Mouse (Mus musculus) liver, embryonic 11.5 days (tissue): ENCODE results near the gene Sf1. TPM values are rescaled to one million over a fixed set of nuclear protein-coding genes. Genes with fewer than 3 reads are reported as not detected.
A peak's percentile ranks its signal among the peaks of the same experiment; 100 is the strongest.

Source experiments
- ATAC-seq: fragments of 200-750 bp; cut with Nextera tagmentation; replicated peaks from 2 replicates; pipeline ENCODE4 v1.8.0; 2017; ENCODE audit warnings: moderate number of reproducible peaks, mild to moderate bottlenecking, moderate TSS enrichment, moderate library complexity; ENCODE audit not compliant: low FRiP score
- DNase-seq: peaks from one replicate; pipeline ENCODE4 v3.0.0-alpha.2; 2017; ENCODE audit warnings: low spot score
- H3K27ac ChIP-seq: fragments of 300-500 bp; sonication (generic); 2 replicates; pipeline ENCODE4 v1.5.1; 2014; ENCODE audit warnings: mild to moderate bottlenecking, low read depth, low read length, control low read depth
- H3K27me3 ChIP-seq: fragments of 300-500 bp; sonication (generic); replicated peaks from 2 replicates; pipeline ENCODE4 v1.6.1; 2014; ENCODE audit warnings: low read length, mixed read lengths; ENCODE audit not compliant: control insufficient read depth, insufficient read depth
- H3K36me3 ChIP-seq: fragments of 300-500 bp; sonication (generic); 2 replicates; pipeline ENCODE4 v1.6.1; 2014; ENCODE audit warnings: mild to moderate bottlenecking, low read length, moderate library complexity, mixed read lengths; ENCODE audit not compliant: control insufficient read depth, insufficient read depth
- H3K4me1 ChIP-seq: fragments of 300-500 bp; sonication (generic); replicated peaks from 2 replicates; pipeline ENCODE4 v1.6.1; 2014; ENCODE audit warnings: low read length, mixed read lengths; ENCODE audit not compliant: control insufficient read depth, insufficient read depth
- H3K4me2 ChIP-seq: fragments of 300-500 bp; sonication (generic); 2 replicates; pipeline ENCODE4 v1.6.1; 2014; ENCODE audit warnings: mild to moderate bottlenecking, control low read depth, moderate library complexity
- H3K4me3 ChIP-seq: fragments of 300-500 bp; sonication (generic); 2 replicates; pipeline ENCODE4 v1.5.1; 2014; ENCODE audit warnings: low read depth, low read length, control low read depth
- H3K9ac ChIP-seq: fragments of 300-500 bp; sonication (generic); 2 replicates; pipeline ENCODE4 v1.6.1; 2014; ENCODE audit warnings: low read depth, low read length, control low read depth
- H3K9me3 ChIP-seq: fragments of 300-500 bp; sonication (generic); 2 replicates; pipeline ENCODE4 v1.6.1; 2016; ENCODE audit warnings: low read length, inconsistent platforms, mixed read lengths; ENCODE audit not compliant: control insufficient read depth
- WGBS: fragments of 180-500 bp; shearing (Covaris S2); extraction: QIAGEN DNeasy Blood & Tissue Kit; methylation state at CpG from one replicate; pipeline ENCODE4 v1.1.7; 2014; 5-methylcytosine and 5-hydroxymethylcytosine counted together
- polyA plus RNA-seq: library from polyadenylated mRNA; unstranded; fragments of >200 nt; fragmentation: Nextera tagmentation; extraction: Ambion mirVana; gene quantifications from 2 replicates; pipeline ENCODE4 v1.2.1, GENCODE M21; 2014

Gene Sf1
- polyA plus RNA-seq, 1 experiment from 2014 or later, result 203 TPM

DNA sequence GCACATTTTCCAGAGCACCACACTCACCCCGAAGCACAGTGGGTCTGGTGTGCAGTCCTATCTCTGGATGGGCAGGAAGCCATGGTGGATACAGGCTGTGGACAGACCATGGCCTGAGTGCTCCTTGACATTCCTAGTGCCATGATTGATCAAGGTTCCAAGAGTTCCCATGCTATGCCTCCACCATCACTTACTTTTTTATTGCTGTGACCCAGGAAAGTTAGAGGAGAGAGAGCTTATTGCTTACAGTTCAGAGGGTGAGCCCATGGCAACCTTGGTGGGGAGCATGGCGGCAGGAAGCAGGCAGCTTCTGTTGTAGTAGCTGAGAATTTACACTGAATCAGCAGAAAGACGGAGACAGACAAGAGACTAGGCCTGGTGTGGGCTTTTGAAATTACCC lies 2.2 kb upstream of the Sf1 start:
- no peak overlapping the region for H3K4me3 ChIP-seq
- H3K4me1 ChIP-seq, result peaks cover 13% of the 10 kb centered on the region
- H3K4me2 ChIP-seq, result no peak overlapping the region
- no peak overlapping the region for H3K9ac ChIP-seq
- H3K27ac ChIP-seq, result no peak overlapping the region
- no peaks in the 10 kb centered on the region for H3K27me3 ChIP-seq
- ATAC-seq (no peak), DNase-seq (no peak)
- H3K9me3 ChIP-seq, result no peaks in the 10 kb centered on the region
- H3K36me3 ChIP-seq, result peaks cover 11% of the 10 kb centered on the region
- 68% methylated on average over 3 of the region's 3 CpGs for WGBS

DNA sequence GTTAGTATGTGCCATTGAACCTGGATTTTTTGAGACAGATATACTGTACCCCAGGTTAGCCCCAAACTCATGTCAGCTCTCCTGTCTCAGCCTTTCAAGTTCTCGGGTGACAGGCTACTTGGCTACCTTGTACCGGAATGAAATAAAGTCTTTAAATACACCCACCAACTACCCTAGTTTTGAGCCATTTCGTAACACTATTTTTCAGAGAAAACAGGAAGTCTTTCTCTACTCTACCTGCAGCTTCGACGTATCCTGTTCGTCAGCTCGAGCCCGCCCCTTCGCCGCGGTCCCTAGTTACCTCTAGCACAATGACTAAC lies 439 bp upstream of the Sf1 start:
- Histone ChIP-seq H3K4me2 (peak overlapping the region; percentile 80), H3K36me3 (peaks cover 22% of the 10 kb centered on the region), H3K4me3 (peak overlapping the region; percentile 98), H3K9ac (peak overlapping the region; percentile 100), H3K27ac (peak overlapping the region; percentile 99; the same call in 1 of the 2 replicates), H3K4me1 (peaks cover 16% of the 10 kb centered on the region), H3K27me3 (no peaks in the 10 kb centered on the region), H3K9me3 (no peaks in the 10 kb centered on the region)
- ATAC-seq, result no peak; the same call in 1 of the 2 replicates
- under 1% methylated on average over 11 of the region's 11 CpGs for WGBS
- no peak for DNase-seq

DNA sequence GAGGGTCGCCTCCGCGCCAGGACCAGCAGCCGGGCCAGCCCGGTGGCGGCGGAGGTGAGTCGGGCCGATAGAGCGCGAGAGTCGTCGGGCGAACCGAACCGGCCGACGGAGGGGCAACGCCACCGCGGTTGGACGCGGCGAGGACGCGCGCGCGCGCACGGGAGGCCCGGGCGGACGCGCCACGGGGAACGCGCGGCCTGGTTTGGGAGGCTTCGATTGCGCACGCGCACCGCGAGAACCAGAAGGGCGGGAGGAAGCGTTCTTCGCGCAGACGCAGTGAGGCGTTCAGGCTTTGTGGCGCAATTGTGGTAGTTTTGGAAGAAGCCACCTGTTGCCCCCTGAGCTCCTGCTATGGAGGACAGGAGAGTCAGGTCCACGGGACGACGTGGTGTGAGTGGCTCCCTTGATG lies 831 bp downstream of the Sf1 start:
- DNase-seq (peak; percentile 84), ATAC-seq (no peak)
- Histone ChIP-seq H3K4me1 (peaks cover 16% of the 10 kb centered on the region), H3K4me2 (peak overlapping the region; percentile 96), H3K4me3 (peak overlapping the region; percentile 98), H3K9me3 (no peaks in the 10 kb centered on the region), H3K36me3 (peaks cover 32% of the 10 kb centered on the region), H3K27me3 (no peaks in the 10 kb centered on the region), H3K9ac (peak overlapping the region; percentile 100), H3K27ac (peak overlapping the region; percentile 99)
- 1% methylated on average over 54 of the region's 55 CpGs for WGBS

DNA sequence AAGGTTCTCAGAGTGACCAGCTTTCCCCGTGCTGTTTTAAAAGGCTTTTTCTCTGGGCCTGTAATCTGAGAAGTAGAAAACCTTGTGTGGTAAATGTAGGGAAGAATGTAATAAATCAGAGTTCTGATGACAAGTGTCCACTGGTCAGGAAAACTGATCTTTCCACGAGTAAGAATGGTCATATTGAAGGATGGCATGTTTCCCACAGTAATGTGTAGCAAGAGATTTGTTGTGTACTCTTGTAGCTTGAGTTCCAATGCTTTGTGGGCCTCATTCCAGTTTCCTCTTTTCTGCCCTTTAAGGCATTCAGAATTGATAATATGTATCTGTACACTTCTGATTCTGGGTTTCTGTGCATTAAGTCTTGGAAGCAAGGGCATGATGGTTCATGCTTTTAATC lies 1.4 kb downstream of the Sf1 start:
- Histone ChIP-seq H3K4me1 (peaks cover 16% of the 10 kb centered on the region), H3K27me3 (no peaks in the 10 kb centered on the region), H3K4me3 (peak overlapping the region; percentile 98), H3K36me3 (peaks cover 37% of the 10 kb centered on the region), H3K9me3 (no peaks in the 10 kb centered on the region), H3K4me2 (peak overlapping the region; percentile 96), H3K9ac (peak overlapping the region; percentile 100), H3K27ac (peak overlapping the region; percentile 99)
- DNase-seq (no peak), ATAC-seq (no peak)
- 1% methylated on average over 2 of the region's 2 CpGs for WGBS

DNA sequence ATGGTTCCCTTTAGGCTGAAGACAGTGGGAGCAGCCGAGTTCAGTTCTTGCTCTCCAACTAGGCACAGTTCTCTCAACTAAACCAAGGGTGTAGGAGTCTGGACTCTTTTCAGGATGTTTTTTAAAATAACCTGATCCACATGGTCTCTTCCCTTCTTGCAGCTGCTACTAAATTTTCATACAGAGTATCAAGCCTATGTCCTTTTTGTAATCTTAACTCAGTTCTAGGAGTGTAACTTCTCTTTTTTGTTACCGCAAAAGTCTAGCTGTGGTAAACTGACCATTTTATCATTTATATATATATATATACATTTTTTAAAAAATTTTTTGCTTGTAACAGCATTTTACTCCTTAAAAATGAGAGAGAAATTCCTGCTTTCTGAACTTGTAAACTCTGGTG lies 6.7 kb downstream of the Sf1 start:
- H3K9me3 ChIP-seq, result no peaks in the 10 kb centered on the region
- H3K9ac ChIP-seq, result no peak overlapping the region
- peaks cover 8% of the 10 kb centered on the region for H3K4me1 ChIP-seq
- H3K4me2 ChIP-seq, result no peak overlapping the region
- WGBS, result 90% methylated on average over 2 of the region's 2 CpGs
- no peak for DNase-seq
- H3K36me3 ChIP-seq, result peaks cover 80% of the 10 kb centered on the region
- no peak overlapping the region for H3K27ac ChIP-seq
- no peaks in the 10 kb centered on the region for H3K27me3 ChIP-seq
- no peak overlapping the region for H3K4me3 ChIP-seq
- no peak for ATAC-seq

DNA sequence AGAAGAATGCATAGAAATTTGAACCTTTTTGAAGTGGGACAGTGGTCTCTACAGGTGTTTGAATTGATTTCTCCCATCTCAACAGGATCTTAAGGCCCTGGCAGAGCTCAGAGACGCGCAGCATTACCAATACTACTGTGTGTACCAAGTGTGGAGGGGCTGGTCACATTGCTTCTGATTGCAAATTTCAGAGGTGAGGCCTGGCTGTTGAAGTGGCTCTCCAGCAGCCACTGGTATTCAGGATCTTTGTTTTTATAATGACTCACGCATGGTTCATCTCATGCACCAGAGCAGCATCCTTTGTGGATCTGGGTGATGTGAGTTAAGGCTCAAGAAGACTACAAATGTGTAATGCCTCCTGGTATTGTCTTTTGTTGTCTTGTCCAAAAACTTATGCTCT lies 8.9 kb downstream of the Sf1 start:
- Histone ChIP-seq H3K4me2 (no peak overlapping the region), H3K27ac (no peak overlapping the region), H3K27me3 (no peaks in the 10 kb centered on the region), H3K36me3 (peaks cover 87% of the 10 kb centered on the region), H3K9me3 (no peaks in the 10 kb centered on the region), H3K4me3 (no peak overlapping the region), H3K9ac (no peak overlapping the region), H3K4me1 (no peaks in the 10 kb centered on the region; the same call in 1 of the 2 replicates)
- ATAC-seq, result no peak
- DNase-seq, result no peak
- 97% methylated on average over 3 of the region's 3 CpGs for WGBS

DNA sequence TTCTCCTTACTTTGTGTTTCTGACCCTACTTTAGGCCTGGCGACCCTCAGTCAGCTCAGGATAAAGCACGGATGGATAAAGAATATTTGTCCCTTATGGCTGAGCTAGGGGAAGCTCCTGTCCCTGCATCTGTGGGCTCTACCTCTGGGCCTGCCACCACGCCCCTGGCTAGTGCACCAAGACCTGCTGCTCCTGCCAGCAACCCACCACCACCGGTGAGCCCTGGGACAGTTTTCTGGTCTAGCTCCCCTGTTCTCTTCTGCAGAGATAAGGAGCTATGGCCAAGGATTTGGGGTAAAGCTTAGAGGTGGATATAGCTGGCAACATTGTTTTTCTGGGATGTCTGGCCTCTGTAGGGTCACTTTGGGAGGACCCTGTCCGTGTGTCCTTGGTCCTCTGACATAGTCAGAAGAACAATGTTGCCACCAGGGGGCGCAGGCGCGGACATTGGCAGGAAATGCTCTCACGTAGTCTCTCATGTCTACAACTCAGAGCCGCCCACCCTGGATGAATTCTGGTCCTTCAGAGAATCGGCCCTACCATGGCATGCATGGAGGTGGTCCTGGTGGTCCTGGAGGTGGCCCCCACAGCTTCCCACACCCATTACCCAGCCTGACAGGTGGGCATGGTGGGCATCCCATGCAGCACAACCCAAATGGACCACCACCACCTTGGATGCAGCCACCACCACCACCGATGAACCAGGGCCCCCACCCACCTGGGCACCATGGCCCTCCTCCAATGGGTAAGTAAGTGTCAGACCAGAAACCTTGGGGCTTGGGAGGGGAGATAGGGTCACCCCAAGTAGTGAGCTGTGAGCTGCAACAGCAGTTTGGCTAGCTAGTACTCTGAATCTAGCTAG lies 10.3 kb downstream of the Sf1 start:
- no peak overlapping the region; the same call in 1 of the 2 replicates for H3K27ac ChIP-seq
- ATAC-seq, result peak; percentile 45

DNA sequence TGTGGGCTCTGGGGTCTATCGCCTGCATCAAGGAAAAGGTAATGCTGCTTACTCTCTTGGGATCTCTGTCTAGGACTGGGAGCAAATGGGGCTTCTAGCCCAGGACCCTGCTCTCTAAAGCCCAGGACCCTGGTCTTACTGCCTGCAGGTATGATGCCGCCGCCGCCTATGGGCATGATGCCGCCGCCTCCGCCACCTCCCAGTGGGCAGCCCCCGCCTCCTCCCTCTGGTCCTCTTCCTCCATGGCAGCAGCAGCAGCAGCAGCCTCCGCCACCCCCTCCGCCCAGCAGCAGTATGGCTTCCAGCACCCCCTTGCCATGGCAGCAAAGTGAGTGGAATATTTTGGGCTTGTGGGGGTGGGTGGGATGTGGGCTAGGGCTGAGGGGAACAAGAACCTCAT lies 11.1 kb downstream of the Sf1 start:
- Histone ChIP-seq H3K9ac (no peak overlapping the region), H3K27ac (no peak overlapping the region), H3K36me3 (peaks cover 83% of the 10 kb centered on the region), H3K27me3 (no peaks in the 10 kb centered on the region), H3K9me3 (no peaks in the 10 kb centered on the region), H3K4me3 (no peak overlapping the region), H3K4me2 (no peak overlapping the region), H3K4me1 (no peaks in the 10 kb centered on the region; the same call in 1 of the 2 replicates)
- DNase-seq, result no peak
- 96% methylated on average over 10 of the region's 10 CpGs for WGBS
- no peak for ATAC-seq

More for the DNA sequence above, 10.3 kb downstream of the Sf1 start:
- Histone ChIP-seq H3K4me3 (no peak overlapping the region), H3K9me3 (no peaks in the 10 kb centered on the region), H3K9ac (no peak overlapping the region), H3K4me1 (no peaks in the 10 kb centered on the region; the same call in 1 of the 2 replicates), H3K36me3 (peaks cover 89% of the 10 kb centered on the region), H3K4me2 (no peak overlapping the region), H3K27me3 (no peaks in the 10 kb centered on the region)
- peak; percentile 75 for DNase-seq
- WGBS, result 64% methylated on average over 12 of the region's 12 CpGs
